Mouse (Mus musculus) neural tube, embryonic 11.5 days (tissue): ENCODE results near the gene Apoa2. TPM values are rescaled to one million over a fixed set of nuclear protein-coding genes. Genes with fewer than 3 reads are reported as not detected.
"Not testable (repeated sequence)": the region's sequence is repeated elsewhere in the genome, so short reads cannot be mapped to it uniquely, and the experiment has no call there.

Experiments
- ATAC-seq: fragments of 200-750 bp; cut with Nextera tagmentation; 2 replicates; pipeline ENCODE4 v1.8.0; 2017; ENCODE audit warnings: moderate number of reproducible peaks, mild to moderate bottlenecking, moderate TSS enrichment, moderate library complexity; ENCODE audit not compliant: insufficient read depth, low FRiP score, low TSS enrichment
- DNase-seq: peaks from one replicate; pipeline ENCODE4 v3.0.0-alpha.2; 2015; ENCODE audit warnings: low spot score
- H3K27ac ChIP-seq: fragments of 300-500 bp; sonication (generic); 2 replicates; pipeline ENCODE4 v1.5.1; 2014; ENCODE audit warnings: low read depth, mild to moderate bottlenecking, low read length
- H3K27me3 ChIP-seq: fragments of 300-500 bp; sonication (generic); 2 replicates; pipeline ENCODE4 v1.6.1; 2014; ENCODE audit warnings: mild to moderate bottlenecking, low read length, mixed read lengths; ENCODE audit not compliant: control insufficient read depth, insufficient read depth
- H3K36me3 ChIP-seq: fragments of 300-500 bp; sonication (generic); 2 replicates; pipeline ENCODE4 v1.6.1; 2014; ENCODE audit warnings: mild to moderate bottlenecking, low read length, moderate library complexity, mixed read lengths; ENCODE audit not compliant: control insufficient read depth, insufficient read depth
- H3K4me1 ChIP-seq: fragments of 300-500 bp; sonication (generic); 2 replicates; pipeline ENCODE4 v1.6.1; 2014; ENCODE audit warnings: low read length, mixed read lengths; ENCODE audit not compliant: control insufficient read depth, insufficient read depth
- H3K4me2 ChIP-seq: fragments of 300-500 bp; sonication (generic); 2 replicates; pipeline ENCODE4 v1.6.1; 2014; ENCODE audit warnings: low read depth, mild to moderate bottlenecking, moderate library complexity
- H3K4me3 ChIP-seq: fragments of 300-500 bp; sonication (generic); 2 replicates; pipeline ENCODE4 v1.5.1; 2014; ENCODE audit warnings: low read depth, low read length
- H3K9ac ChIP-seq: fragments of 300-500 bp; sonication (generic); 2 replicates; pipeline ENCODE4 v1.6.1; 2014; ENCODE audit warnings: mild to moderate bottlenecking, low read length
- H3K9me3 ChIP-seq: fragments of 300-500 bp; sonication (generic); 2 replicates; pipeline ENCODE4 v1.6.1; 2016; ENCODE audit warnings: low read length; ENCODE audit not compliant: control insufficient read depth
- WGBS: fragments of 180-500 bp; shearing (Covaris S2); extraction: QIAGEN DNeasy Blood & Tissue Kit; methylation state at CpG from one replicate; pipeline ENCODE4 v1.1.7; 2014; 5-methylcytosine and 5-hydroxymethylcytosine counted together
- polyA plus RNA-seq: library from polyadenylated mRNA; unstranded; fragments of >200 nt; fragmentation: Nextera tagmentation; extraction: Ambion mirVana; gene quantifications from 2 replicates; pipeline ENCODE4 v1.2.1, GENCODE M21; 2014

Apoa2 gene
- polyA plus RNA-seq, 1 experiment from 2014 or later = 4.9 TPM

DNA sequence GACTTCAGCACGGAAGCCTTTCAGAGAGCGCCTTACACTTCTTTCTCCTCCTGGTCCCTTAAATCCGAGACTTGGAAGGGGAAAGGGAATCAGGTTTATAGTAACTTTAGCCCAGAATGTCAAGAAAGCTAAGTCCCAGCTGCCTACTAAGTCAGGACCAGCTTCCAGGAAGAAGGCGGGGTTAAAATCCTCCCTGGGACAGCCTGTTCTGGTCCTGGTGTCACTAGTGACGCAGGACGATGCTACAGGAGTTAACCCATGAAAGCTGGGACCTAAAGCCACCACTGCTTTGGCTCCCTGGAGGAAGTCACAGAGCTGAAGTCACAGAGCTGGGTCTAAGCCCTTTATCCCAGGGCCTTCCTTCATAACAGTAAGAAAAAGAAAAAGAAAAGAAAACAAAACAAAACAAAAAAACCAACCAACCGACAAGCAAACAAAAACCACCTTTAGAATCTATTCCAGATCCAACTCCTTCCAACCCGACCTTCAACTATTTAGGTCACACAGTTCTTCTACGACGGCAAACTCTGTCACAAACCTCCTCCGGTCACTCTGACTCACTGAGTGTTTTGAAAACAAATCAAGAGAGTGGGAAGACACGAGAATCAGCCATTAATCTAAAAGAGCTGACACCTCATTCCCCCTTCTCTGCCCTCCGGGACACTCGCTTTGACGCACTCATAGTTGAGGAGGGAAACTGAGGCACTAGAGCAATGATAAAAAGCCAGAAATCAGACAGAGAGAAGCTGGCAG lies 15.3 kb downstream of the Apoa2 start:
- ATAC-seq = no peak
- Histone ChIP-seq H3K27ac (no peak overlapping the region), H3K36me3 (peaks cover 11% of the 10 kb centered on the region), H3K9me3 (no peaks in the 10 kb centered on the region), H3K9ac (no peak overlapping the region), H3K4me2 (no peak overlapping the region), H3K27me3 (no peaks in the 10 kb centered on the region), H3K4me3 (no peak overlapping the region), H3K4me1 (no peaks in the 10 kb centered on the region)
- 87% methylated on average over 15 of the region's 15 CpGs for WGBS
- DNase-seq = no peak

DNA sequence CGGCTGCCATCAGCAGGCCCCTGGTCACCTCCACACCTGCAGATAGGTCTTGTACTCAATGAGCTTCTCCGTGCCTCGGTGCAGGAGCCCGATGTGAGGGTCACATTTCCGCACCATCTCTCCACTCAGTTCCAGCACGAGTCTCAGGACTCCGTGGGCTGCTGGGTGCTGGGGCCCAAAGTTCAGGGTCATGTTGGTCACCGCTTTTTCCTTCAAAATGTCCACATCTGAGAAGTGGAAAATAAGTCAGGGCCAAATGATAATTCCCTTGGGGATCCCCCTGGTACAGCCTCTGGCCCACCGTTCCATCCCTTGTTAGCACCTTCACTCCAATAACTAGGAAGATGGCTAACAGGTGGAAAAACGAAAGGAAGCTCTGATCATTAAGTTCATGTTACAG lies 16.1 kb downstream of the Apoa2 start:
- H3K4me3 ChIP-seq = no peak overlapping the region
- DNase-seq = no peak
- no peak overlapping the region for H3K27ac ChIP-seq
- no peak overlapping the region for H3K9ac ChIP-seq
- no peaks in the 10 kb centered on the region for H3K9me3 ChIP-seq
- peaks cover under 1% of the 10 kb centered on the region; the same call in 1 of the 2 replicates for H3K4me1 ChIP-seq
- H3K36me3 ChIP-seq = peaks cover 9% of the 10 kb centered on the region
- no peak for ATAC-seq
- H3K27me3 ChIP-seq = no peaks in the 10 kb centered on the region
- 92% methylated on average over 10 of the region's 10 CpGs for WGBS
- H3K4me2 ChIP-seq = no peak overlapping the region

DNA sequence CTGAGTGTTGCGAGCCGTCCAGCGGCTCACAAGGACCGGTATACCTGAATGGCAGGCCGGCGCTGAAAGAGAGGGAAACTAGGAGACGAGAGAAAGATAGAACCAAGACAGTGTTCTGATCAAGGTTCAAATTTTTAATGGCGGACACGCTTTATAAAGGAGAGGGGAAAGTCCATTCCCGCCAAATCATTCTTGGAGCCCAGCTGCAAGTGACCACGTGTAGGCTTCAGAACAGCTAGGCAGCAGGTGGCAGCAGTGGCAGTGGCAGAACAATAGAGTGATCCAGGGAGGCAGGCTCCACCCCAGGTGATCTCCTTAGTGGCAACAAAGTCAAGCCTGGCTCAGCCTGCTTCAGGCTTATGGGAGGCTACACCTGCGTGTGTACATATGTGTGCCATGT lies 17.1 kb downstream of the Apoa2 start:
- not testable (repeated sequence) for H3K4me1 ChIP-seq, H3K27me3 ChIP-seq, H3K9ac ChIP-seq, H3K4me2 ChIP-seq, DNase-seq, H3K27ac ChIP-seq, H3K9me3 ChIP-seq, ATAC-seq, H3K36me3 ChIP-seq, H3K4me3 ChIP-seq
- 87% methylated on average over 12 of the region's 12 CpGs for WGBS

DNA sequence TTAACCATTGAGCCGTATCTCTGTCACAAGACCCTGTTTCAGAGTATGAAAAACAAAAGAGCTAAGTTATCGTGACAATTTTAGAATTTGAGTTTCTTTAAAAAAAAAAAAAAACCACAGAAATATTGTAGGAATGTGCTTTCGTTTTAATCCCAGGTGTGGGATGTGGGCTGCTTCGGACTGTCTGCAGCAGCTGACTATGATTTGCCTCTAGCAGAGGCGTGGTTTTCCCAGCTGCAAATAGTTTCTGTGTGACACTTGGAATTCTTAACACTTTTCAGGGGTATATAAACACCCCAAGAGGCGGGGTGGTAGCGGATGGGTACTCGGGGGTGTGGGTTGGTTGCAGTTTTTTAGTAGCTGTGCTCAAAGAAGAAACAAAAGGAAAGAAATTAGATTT lies 20.5 kb downstream of the Apoa2 start:
- Histone ChIP-seq H3K4me3 (no peak overlapping the region; the same call in 1 of the 2 replicates), H3K36me3 (no peaks in the 10 kb centered on the region), H3K27ac (no peak overlapping the region), H3K4me2 (no peak overlapping the region), H3K9ac (no peak overlapping the region), H3K4me1 (peaks cover 17% of the 10 kb centered on the region), H3K9me3 (no peaks in the 10 kb centered on the region), H3K27me3 (no peaks in the 10 kb centered on the region)
- no peak for DNase-seq
- ATAC-seq = no peak
- WGBS = 93% methylated on average over 8 of the region's 8 CpGs

- peaks cover 30% of the 10 kb centered on the region for H3K4me1 ChIP-seq
- H3K4me2 ChIP-seq = peak overlapping the region; percentile 84
- H3K27me3 ChIP-seq = no peaks in the 10 kb centered on the region
- 0 out of 2 replicates have a peak overlapping the region, but pooled peaks have one; percentile 42 for H3K27ac ChIP-seq
- peak; percentile 97 for DNase-seq
- H3K4me3 ChIP-seq = peak overlapping the region; percentile 82
- WGBS = under 1% methylated on average over 41 of the region's 41 CpGs
- peak overlapping the region; percentile 93 for H3K9ac ChIP-seq
- H3K9me3 ChIP-seq = no peaks in the 10 kb centered on the region
- peak; percentile 88 for ATAC-seq
- no peaks in the 10 kb centered on the region for H3K36me3 ChIP-seq
Observed at GRCm38 (mm10) chr1:171246709-171247452, 22.0 kb downstream of the Apoa2 start.

DNA sequence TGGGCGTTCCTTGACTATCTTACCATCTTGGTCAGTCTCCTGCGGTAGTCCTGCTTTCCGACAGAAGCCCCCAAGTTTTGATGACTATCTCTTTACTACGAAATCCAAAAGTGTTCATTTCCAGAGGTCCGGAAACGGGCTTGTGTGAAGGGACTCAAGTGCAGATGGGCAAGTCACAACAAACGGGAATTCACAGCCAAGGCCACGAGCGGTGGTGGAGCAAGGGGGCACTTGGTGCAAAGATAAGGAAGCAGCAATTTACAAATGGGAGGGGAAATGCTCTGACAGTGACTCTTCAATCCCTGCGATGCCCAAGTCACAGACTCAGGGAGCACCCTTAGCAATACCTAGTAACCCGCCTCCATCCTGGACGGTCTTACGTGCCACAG lies 22.6 kb downstream of the Apoa2 start:
- Histone ChIP-seq H3K27ac (0 out of 2 replicates have a peak overlapping the region, but pooled peaks have one; percentile 30), H3K4me2 (peak overlapping the region; percentile 44), H3K9ac (peak overlapping the region; percentile 48), H3K4me1 (peaks cover 36% of the 10 kb centered on the region), H3K36me3 (no peaks in the 10 kb centered on the region), H3K9me3 (no peaks in the 10 kb centered on the region), H3K27me3 (no peaks in the 10 kb centered on the region), H3K4me3 (peak overlapping the region; percentile 82)
- ATAC-seq = peak; percentile 14
- no peak for DNase-seq
- 10% methylated on average over 13 of the region's 13 CpGs for WGBS

DNA sequence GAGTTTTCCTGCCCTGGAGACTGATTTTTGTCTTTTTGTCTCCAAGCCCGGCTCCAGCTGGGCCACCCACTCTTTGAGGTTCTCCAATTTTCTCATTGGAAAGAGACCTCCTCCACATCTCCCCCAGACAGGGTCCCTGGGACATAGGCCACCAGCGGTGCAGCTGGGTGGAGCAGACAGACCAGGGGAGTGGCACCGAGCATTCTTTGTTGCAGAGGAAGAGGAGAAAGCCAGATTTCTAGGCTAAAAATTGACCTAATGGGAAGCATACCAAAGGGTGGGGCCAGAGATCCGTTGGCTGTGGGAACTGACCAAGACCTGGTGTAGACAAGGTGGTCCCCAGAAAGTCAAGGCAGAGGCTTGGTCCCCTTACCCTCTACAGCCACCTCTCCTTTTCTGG lies 23.1 kb downstream of the Apoa2 start:
- no peaks in the 10 kb centered on the region for H3K36me3 ChIP-seq
- no peaks in the 10 kb centered on the region for H3K27me3 ChIP-seq
- no peaks in the 10 kb centered on the region for H3K9me3 ChIP-seq
- no peak for ATAC-seq
- H3K4me3 ChIP-seq = no peak overlapping the region
- 23% methylated on average over 4 of the region's 4 CpGs for WGBS
- H3K27ac ChIP-seq = peak overlapping the region; percentile 56; the same call in 1 of the 2 replicates
- no peak overlapping the region for H3K9ac ChIP-seq
- DNase-seq = no peak
- H3K4me1 ChIP-seq = peaks cover 37% of the 10 kb centered on the region
- H3K4me2 ChIP-seq = peak overlapping the region; percentile 17

DNA sequence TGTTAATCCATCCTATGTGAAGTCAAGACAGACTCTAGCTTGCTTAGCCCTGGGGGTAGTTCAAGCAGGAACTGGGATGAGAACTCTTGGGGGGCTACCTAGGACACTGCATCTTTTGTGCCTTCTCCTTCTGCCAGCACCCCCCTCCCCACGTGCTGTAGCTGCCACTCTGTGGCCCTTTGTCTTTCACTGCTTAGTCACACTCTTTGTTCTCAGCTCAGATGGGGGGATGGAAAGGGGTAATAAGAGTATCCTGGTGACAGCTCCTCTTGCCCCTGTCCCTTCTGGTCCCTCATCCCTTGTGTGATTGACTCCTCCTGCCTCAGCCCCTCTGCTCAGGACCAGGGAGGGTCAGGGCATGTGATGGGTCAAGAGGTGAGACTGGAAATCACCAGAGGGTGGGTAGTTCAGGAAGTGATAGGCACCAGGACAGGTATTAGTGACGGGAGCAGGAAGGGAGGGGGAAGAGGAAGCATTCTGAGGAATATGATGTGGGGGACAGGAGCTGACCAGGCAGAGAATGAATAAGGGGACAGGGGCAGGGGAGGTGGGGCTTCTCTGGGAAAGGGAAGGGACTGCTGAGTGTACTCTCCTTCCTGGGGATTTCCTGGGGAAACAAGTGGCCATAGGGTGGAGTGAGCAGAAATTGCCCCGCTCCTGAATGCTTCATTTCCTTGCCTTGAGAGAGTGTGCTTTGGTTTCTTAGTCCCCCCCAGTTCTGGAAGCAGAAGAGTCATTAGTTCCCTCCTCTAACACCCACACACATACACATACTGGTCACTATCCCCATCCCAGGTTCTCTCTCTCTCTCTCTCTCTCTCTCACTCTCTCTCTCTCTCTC lies 23.8 kb downstream of the Apoa2 start:
- Histone ChIP-seq H3K27me3 (no peaks in the 10 kb centered on the region), H3K4me3 (no peak overlapping the region), H3K27ac (no peak overlapping the region; the same call in 1 of the 2 replicates), H3K4me1 (peaks cover 37% of the 10 kb centered on the region), H3K4me2 (no peak overlapping the region; the same call in 1 of the 2 replicates), H3K9me3 (no peaks in the 10 kb centered on the region), H3K9ac (no peak overlapping the region), H3K36me3 (no peaks in the 10 kb centered on the region)
- DNase-seq = peak; percentile 26
- ATAC-seq = no peak
- 41% methylated on average over 3 of the region's 3 CpGs for WGBS
